Mouse (Mus musculus) splenic B cell, adult 2 months (primary cell): Measurements from ENCODE around the gene Fhl3.
"Not testable (repeated sequence)": the region's sequence is repeated elsewhere in the genome, so short reads cannot be mapped to it uniquely, and the experiment has no call there.

Source experiments
- DNase-seq: peaks from one replicate; pipeline ENCODE4 v3.0.0-alpha.2; 2011; ENCODE audit warnings: low read depth, low spot score
- H3K27me3 ChIP-seq: 2 replicates; pipeline ENCODE4 v1.6.1; 2012; ENCODE audit warnings: mild to moderate bottlenecking, low read length, moderate library complexity, mixed read lengths; ENCODE audit not compliant: control insufficient read depth, poor library complexity, insufficient read depth, severe bottlenecking
- H3K36me3 ChIP-seq: 2 replicates; pipeline ENCODE4 v1.6.1; 2012; ENCODE audit warnings: mild to moderate bottlenecking, low read length, moderate library complexity, mixed read lengths; ENCODE audit not compliant: control insufficient read depth, poor library complexity, insufficient read depth, severe bottlenecking

The Fhl3 gene

DNA sequence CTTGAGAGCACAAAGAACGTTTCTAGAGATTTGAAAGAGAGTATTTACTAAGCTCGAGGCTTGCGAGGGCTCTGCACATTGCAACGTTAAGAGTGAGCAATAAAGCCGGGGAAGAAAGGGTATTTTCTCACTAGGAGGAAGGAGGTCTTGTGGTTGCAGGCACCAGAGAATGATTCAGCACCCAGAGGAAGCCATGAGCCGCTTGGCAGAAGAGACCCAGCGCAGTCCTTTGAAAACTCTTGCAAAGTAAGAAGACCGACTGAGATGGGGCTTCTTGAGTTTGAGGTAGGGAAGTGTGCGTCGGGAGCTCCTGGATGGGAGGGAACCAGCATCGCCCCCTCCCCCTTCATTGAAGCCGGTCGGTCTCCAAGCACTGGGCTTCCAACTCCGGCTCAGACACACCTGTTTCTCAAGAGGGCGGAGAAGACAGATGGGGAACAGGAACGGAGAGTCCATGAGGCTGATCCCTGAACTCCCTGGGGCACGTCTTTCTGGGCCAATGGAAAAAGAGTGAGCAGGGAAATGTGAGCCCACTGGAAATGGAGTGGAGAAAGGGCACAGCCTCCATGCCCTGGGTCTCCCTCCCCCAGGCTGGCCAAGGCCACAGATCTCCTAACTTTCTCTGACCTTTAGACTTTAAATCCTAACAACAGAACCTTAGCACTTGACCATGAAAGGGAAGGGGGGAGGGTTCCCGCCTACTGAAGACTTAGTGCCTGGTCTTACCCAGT lies 4.5 kb upstream of the Fhl3 start:
- Histone ChIP-seq H3K27me3 (no peaks in the 10 kb centered on the region), H3K36me3 (peaks cover 2% of the 10 kb centered on the region; the same call in 1 of the 2 replicates)
- peak; percentile 34 for DNase-seq

DNA sequence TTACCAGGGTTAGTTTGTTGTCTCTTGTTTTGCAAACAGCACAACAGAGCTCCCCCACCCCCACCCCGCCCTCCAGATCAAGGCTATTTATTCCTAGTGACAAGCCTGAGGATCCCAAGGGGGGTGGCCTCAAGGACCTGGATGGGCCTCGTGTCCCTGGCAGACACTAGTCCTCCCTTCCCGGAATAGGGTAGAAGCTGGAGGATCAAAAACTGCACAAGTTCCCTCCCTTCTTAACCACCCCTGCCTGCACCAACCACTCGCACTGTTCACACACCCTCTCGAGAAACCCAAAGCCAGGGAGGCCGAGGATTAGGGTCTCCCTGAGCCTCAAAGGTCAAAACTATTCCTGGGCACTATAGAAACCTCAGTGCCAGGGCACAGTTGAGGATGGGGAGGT lies 710 bp upstream of the Fhl3 start:
- Histone ChIP-seq H3K36me3 (no peaks in the 10 kb centered on the region), H3K27me3 (no peaks in the 10 kb centered on the region)
- no peak for DNase-seq

DNA sequence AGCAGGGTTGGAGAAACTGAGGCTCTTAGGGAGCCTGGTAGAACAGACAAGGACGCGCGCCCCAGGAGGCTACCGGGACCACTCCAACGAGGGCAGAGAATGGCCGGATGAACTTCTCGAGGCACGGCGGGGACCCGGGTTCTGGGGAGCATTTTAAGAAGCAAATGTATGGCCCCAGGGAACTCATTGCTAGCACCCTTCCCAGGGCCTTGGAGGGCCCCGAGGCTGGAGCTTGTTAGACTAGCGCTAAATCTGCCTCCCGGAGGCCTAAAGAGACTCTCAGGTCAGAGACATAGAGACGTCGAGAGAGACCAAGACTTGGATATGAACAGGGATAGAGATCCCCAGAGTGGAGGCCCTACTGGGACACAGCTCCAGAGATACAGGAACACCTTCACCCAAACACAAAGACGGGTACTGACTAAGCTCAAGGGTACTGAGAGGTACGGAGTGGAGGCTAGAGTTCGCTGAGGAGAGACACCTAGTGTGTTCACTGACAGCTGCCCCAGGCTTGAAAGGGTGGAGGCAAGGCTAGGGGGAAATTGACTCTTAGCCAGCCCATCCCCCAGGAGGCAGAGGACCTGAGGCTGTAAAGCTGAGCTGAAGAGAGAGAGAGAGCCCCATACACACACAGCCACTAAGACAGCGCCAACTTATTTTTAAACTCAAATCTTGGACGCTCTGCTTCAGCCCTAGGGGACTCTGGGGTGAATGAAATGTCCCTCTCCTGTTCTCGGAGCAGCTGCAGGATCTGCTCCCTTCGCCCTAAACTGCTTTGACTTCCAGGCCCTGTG lies 748 bp downstream of the Fhl3 start:
- no peaks in the 10 kb centered on the region for H3K27me3 ChIP-seq
- DNase-seq = peak; percentile 45
- H3K36me3 ChIP-seq = no peaks in the 10 kb centered on the region

DNA sequence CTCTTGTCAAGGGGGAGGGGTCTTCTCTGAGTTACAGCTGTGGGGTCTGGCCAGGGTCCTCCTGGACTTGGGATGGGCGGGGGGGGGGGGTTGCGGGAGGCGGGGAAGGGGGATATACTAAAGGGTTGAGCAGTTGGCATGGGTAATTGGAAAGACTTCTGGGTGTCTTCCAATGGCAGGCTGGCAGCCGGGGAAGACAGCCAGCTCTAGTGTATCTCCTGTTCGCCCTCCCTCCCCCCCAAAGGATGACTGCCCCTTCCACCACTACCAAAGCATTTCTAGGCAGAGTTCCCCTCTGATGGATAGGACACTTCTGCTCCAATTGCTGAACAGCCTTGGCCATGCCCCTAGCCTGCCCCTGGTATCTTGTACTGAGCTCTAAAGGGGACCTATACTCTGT lies 1.4 kb downstream of the Fhl3 start:
- no peaks in the 10 kb centered on the region for H3K27me3 ChIP-seq
- no peak for DNase-seq
- H3K36me3 ChIP-seq = no peaks in the 10 kb centered on the region

DNA sequence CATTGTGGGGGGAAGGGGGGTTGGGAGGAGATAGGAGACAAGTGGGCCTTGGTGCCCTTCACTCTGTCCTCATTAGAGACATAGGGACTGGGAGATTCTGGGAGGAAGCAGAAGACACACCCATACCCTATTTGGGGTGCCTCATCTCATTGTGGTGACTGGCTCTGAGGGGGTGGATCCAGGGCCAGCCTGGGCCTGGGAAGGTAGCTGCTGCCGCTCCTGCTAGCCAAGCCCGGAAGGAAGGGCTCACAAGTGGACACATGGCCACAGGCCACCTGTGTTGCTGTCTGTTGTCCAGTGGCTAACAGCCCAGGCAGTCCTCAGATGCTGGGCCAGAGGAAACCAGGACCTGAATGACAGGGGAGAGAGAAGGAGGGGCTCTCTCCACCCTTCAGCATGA lies 2.9 kb downstream of the Fhl3 start:
- Histone ChIP-seq H3K27me3 (no peaks in the 10 kb centered on the region), H3K36me3 (no peaks in the 10 kb centered on the region)
- no peak for DNase-seq

DNA sequence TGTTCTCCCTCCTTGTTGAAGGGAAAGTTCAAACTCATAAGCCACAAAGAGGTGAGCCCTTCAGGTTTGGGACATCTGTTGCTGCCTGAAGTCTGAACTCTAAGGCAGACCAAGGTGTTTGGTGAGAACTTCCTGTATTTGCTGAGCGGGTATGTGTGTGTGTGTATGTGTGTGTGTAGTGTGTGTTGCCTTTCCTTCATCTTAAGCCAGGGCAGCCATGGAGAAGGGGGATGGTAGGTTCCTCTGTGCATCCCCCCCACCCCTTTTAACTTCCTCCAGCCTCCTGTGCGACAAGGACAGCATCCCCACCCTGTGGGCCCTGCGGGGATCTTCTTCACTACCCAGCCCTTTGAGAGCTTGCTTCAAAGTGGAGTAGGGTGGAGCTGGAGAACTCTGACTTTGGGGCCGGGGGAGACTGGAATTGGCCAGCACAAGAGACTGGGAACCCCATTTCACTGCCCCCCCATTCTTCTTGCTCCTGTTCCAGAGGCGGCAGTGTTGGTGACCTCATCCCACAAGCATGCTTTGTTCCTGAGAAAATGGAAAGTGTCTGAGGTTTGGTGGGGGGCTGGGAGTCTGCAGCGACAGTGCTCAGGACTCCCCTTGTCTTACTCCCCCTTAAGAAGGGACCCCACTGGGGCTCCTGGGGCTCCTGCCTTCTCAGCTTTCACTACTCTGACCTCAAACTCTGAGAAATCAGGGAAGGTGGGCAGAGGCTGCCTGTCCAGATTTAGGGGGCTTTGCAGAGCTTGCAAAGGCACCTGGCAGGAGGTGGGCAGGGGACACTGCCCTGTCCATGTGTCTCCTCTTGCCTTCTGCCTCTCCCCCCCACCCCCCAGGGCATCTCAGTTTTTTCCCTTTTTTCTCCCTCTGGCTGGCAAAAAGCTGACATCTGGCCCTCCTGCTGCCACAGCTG lies 3.6 kb downstream of the Fhl3 start:
- DNase-seq = peak; percentile 71
- H3K36me3 ChIP-seq = no peaks in the 10 kb centered on the region
- no peaks in the 10 kb centered on the region for H3K27me3 ChIP-seq

DNA sequence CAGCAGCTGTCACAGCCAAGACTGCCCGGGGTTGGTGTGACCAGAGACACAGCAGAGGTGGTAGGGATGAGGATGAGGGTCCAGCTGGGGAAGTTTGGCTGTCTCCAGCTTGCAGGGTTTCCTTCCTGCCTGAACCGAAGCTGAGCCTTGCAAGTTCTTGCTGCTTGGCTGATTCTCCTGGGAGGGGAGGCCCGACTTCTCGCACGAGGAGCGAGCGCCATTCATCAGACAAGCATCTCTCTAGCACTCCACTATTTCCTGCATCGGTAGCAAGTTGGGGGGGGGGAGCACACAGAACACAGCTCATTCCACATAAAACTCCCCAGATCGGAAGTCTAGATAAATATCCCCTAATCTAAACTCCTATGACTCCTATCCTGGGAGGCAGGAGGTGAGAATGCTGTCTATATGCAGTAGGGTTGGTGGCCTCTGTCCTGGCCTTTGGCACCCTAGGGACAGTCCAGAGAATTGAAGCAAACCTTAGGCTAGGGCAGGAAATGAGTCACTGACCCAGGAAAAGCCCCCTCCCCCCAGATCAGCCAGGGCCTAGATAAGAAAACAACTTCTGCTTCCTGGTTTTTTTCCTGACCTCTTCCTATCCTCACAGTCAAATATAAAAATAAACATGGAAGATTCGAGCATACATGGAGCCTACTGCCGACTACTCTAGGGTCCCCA lies 4.4 kb downstream of the Fhl3 start:
- H3K27me3 ChIP-seq = no peaks in the 10 kb centered on the region
- DNase-seq = no peak
- H3K36me3 ChIP-seq = no peaks in the 10 kb centered on the region

DNA sequence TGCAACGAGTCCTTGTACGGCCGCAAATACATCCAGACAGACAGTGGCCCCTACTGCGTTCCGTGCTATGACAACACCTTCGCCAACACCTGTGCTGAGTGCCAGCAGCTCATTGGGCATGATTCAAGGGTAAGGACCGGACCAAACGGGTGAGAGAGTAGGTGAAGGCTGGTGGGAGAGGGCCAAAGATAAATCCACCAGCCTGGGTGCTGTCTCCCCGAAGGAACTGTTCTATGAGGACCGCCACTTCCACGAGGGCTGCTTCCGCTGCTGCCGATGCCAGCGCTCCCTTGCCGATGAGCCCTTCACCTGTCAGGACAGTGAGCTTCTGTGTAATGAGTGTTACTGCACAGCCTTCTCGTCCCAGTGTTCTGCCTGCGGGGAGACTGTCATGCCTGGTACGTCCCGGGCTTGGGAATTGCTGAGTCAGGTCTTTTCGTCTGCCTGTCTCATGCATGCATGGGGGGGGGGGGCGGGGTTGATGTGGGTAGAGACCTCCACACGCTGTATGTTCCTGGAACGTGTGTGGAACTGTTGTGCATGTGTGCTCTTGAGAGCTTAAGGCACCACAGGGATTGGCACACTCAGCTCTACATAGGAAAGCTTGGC lies 5.3 kb downstream of the Fhl3 start:
- no peak for DNase-seq
- Histone ChIP-seq H3K27me3 (no peaks in the 10 kb centered on the region), H3K36me3 (no peaks in the 10 kb centered on the region)

DNA sequence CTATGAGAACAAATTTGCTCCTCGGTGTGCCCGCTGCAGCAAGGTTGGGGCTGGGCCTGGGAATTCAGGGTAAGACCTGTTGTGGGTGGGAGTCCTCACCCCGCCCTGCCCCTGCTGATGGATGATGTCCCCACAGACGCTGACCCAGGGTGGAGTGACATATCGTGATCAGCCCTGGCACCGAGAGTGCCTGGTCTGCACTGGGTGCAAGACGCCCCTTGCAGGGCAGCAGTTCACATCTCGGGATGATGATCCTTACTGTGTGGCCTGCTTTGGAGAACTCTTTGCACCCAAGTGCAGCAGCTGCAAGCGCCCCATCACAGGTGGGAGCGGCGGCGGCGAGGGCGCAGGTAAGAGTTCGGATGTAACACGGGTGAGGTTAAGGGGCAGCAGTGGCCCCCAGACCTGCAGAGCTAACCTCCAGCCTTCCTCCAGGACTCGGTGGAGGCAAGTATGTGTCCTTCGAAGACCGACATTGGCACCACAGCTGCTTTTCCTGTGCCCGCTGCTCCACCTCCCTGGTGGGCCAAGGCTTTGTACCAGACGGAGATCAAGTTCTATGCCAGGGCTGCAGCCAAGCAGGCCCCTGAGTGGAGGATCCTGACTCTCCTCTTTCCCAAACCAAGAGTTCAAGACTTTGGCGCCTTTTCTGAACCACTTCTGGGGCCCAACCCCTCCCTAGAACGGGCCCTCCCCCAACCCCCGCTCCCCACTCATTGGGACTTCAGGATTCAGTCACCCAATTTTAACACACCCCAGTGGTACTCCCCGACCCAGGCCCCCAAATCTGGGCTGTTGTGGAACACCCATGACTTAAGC lies 7.1 kb downstream of the Fhl3 start:
- DNase-seq, H3K27me3 ChIP-seq, H3K36me3 ChIP-seq: not testable (repeated sequence)

DNA sequence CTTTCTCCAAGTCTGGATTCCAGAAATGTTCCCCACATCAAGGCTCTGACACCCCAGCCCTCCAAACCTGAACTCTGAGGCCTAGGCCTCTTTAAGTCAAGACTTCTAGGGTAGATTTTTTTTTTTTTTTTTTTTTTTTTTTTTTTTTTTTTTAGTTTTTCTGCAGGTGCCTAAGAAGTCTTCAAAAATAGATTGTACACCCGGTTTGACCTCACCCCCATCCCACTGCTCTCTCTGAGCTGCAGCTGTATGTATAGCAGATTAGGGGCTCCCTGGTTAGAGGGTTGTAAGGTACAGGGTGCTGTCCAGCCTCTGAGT lies 7.7 kb downstream of the Fhl3 start:
- not testable (repeated sequence) for H3K36me3 ChIP-seq, H3K27me3 ChIP-seq, DNase-seq

DNA sequence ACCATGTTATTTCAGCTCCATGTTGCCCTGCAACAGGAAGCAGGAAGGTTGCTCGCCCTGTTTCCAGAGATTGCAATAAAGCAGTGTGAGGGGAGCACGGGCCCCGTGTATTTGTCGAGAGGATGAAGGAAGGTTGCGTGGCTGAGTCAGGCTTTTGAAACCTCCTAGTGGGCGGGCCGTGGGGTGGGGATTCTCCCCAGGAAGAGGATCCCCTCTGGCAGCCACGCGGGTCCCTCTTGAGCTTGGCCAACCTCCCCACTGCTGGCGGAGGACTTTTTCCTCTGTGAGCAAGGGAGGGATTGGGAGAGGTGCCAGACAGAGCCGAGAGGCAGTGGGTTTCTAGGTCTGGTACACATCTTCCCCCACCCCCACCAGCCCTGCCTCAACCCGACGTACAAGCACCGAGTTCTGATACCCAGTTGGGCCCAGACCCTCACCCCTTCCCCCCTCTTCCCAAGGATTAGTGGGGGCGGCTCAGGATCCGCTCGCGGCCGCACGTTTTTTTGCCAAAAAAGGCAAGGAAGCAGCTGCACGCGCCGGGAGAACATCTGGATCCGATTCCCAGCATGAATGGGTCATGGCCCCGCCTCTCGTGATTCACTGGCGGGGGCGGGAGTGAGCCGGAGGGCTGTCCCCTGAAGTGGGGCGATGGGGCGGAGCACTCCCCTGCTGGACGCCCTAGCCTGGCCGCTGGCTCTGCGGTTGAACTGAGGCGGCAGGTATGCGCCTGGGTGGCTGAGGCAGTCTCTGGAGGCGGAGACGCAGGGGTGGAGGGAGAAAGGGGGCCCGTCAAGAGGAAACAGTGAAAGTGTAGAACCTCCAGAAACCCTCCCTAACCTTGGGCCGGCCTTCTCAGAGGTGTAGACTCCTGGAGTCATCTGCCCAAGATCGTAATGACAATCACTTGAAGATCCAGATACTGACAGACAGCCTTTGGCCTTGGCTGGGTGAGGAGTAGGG lies 8.3 kb downstream of the Fhl3 start:
- DNase-seq = peak; percentile 83
- Histone ChIP-seq H3K27me3 (no peaks in the 10 kb centered on the region), H3K36me3 (no peaks in the 10 kb centered on the region)

DNA sequence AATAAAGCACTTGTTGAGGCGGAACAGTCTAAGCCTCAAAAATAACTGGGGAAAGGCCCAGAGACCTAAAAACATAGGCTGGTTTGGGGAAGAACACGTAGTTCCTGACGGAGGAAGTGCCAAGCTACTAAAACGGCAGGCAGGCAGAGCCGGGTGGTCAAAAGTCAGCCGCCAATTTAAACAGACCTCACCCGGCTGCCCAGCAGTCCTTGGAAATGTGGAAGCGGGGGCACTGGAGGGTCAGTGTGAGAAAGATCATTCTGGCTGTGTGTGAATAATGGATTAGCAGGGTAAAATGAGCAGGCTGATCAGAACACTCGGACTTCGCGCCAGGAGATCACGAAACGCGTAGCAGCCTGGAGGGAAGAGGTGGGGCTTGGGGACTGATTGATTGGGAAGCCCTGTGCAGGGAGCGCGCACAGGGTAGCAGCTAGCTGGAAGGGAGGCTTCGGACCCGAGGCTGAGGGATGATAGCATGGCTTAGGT lies 9.5 kb downstream of the Fhl3 start:
- Histone ChIP-seq H3K36me3 (no peaks in the 10 kb centered on the region), H3K27me3 (no peaks in the 10 kb centered on the region)
- no peak for DNase-seq
